ENCODE assay signal across 11 mouse cellular contexts in genomic region chr6:86586070-86586469, GRCm38 (mm10). TPM values are rescaled to one million over a fixed set of nuclear protein-coding genes. Genes with fewer than 3 reads are reported as not detected.
DNase-seq lines count a peak whose midpoint lies in the region; ATAC-seq and TF ChIP-seq lines count a peak whose summit lies in the region.
"Had no signal": no experiment of that assay in that cellular context is flagged by ENCODE, and none has a peak within 500 bp of the region (broad histone marks: within the 10 kb centered on the region; RNA-seq: fewer than 3 reads in every experiment).

No protein-coding gene starts in this region.

- H3K79me2 ChIP-seq in macrophage (ENCODE audit: inconsistent target), result no peaks in the 10 kb centered on the region

- peaks cover 30% of the 10 kb centered on the region for H3K4me1 ChIP-seq in heart, embryonic 15.5 days (replicated peaks)
- peaks cover 38% of the 10 kb centered on the region for H3K4me1 ChIP-seq in bone marrow macrophage, adult 2 months (ENCODE audit: control insufficient read depth, insufficient read depth, low read length)

- no peaks in the 10 kb centered on the region for H3K27me3 ChIP-seq in heart, embryonic 15.5 days

- no peak overlapping the region for H3K4me3 ChIP-seq in heart, embryonic 15.5 days
- H3K4me3 ChIP-seq in bone marrow macrophage, adult 2 months (ENCODE audit: insufficient read depth, low read length), result no peak overlapping the region
- H3K4me3 ChIP-seq in macrophage (ENCODE audit: inconsistent target), result no peak overlapping the region

- 60% methylated on average over 5 of the region's 5 CpGs for WGBS in heart, embryonic 15.5 days
- whole genome bisulfite sequencing in macrophage (ENCODE audit: missing documents), result 78% methylated on average over 5 of the region's 5 CpGs

- TF ChIP-seq CTCF in bone marrow macrophage, adult 2 months (IDR thresholded peaks at IDR 0.05; ENCODE audit: low read depth, low read length), result no peak

- H3K9ac ChIP-seq in heart, embryonic 15.5 days, result no peak overlapping the region
- H3K9ac ChIP-seq: lung, embryonic 14.5 days had no signal

- DNase-seq in cerebellum, adult 9-10 months, result peak; percentile 51
- no peak for DNase-seq in cerebellum, postnatal 4 days (ENCODE audit: low spot score in 2 of 2)
- no peak for DNase-seq in heart, adult 18-20 months
- no peak for DNase-seq in left cerebral cortex, adult 11 months (ENCODE audit: low spot score)
- DNase-seq in c-Kit-positive CD71-positive TER-119-positive erythroid progenitor cells, embryonic 14.5 days (ENCODE audit: low spot score), result no peak
- DNase-seq: gastrocnemius, postnatal 25 days; kidney, postnatal 14 days; lung, embryonic 14.5 days had no signal

- no peak for ATAC-seq in heart, embryonic 15.5 days (replicated peaks; ENCODE audit: insufficient number of reproducible peaks, insufficient read depth, low FRiP score, low read depth)

- H3K27ac ChIP-seq in heart, embryonic 15.5 days, result peak overlapping the region; percentile 94
- H3K27ac ChIP-seq in bone marrow macrophage, adult 2 months (ENCODE audit: insufficient read depth, low read depth, low read length), result peak overlapping the region; percentile 95
- H3K27ac ChIP-seq in macrophage, result peak overlapping the region; percentile 98

- H3K4me2 ChIP-seq in heart, embryonic 15.5 days, result no peak overlapping the region; the same call in 1 of the 2 replicates

- no peaks in the 10 kb centered on the region for H3K9me3 ChIP-seq in heart, embryonic 15.5 days (replicated peaks)

- TF ChIP-seq POLR2A in bone marrow macrophage, adult 2 months (IDR thresholded peaks at IDR 0.05; ENCODE audit: borderline replicate concordance, low read depth, low read length), result no peak

- H3K36me3 ChIP-seq in heart, embryonic 15.5 days, result no peaks in the 10 kb centered on the region
- H3K36me3 ChIP-seq in macrophage (ENCODE audit: inconsistent target), result no peaks in the 10 kb centered on the region

RNA-seq across cellular contexts. Expression of gene Asprv1, which starts 41.9 kb away (rescaled TPM):
- 0.57 and 0.84 TPM in 2 replicates for polyA plus RNA-seq in heart, embryonic 15.5 days (2015; fragmentation: Nextera tagmentation; extraction: Ambion mirVana)
- not detected for total RNA-seq in heart, adult 18-20 months (2021)
- polyA plus RNA-seq in bone marrow macrophage, adult 2 months (2012; ENCODE audit: insufficient read depth, insufficient read length, missing spikeins), result not detected in 2 replicates
- total RNA-seq in macrophage (2018; cell fraction: chromatin; rRNA removed), result 1 to 10 TPM in 7 of 26 experiments, under 1 TPM in 12, not detected in 7; 0.43 to 2.2 (median 0.89) TPM
- under 1 TPM in 14 of 26 experiments, not detected in 12; 0.07 to 0.66 (median 0.19) TPM for total RNA-seq in macrophage (2018; cell fraction: cytosol; rRNA removed)
- 1 to 10 TPM in 7 of 26 experiments, under 1 TPM in 11, not detected in 8; 0.40 to 2.0 (median 0.75) TPM for total RNA-seq in macrophage (2018; cell fraction: nucleus; rRNA removed)
- polyA plus RNA-seq in macrophage (2018), result 0.14 to 0.17 TPM in 2 of 3 replicates, not detected in the other
- total RNA-seq: gastrocnemius, postnatal 25 days had no signal

RNA-seq across cellular contexts. Expression of gene Pcbp1, which starts 59.9 kb away (rescaled TPM):
- 313 and 337 TPM in 2 replicates for polyA plus RNA-seq in heart, embryonic 15.5 days (2015; fragmentation: Nextera tagmentation; extraction: Ambion mirVana)
- total RNA-seq in heart, adult 18-20 months (2021), result 100 to 1,000 TPM; 142 to 150 TPM
- 177 and 185 TPM in 2 replicates for polyA plus RNA-seq in bone marrow macrophage, adult 2 months (2012; ENCODE audit: insufficient read depth, insufficient read length, missing spikeins)
- total RNA-seq in macrophage (2018; cell fraction: chromatin; rRNA removed), result 10 to 100 TPM; 15.1 to 57.1 (median 29.5) TPM
- total RNA-seq in macrophage (2018; cell fraction: cytosol; rRNA removed), result 100 to 1,000 TPM; 159 to 254 (median 209) TPM
- 100 to 1,000 TPM in 6 of 26 experiments, 10 to 100 TPM in 20; 44.0 to 133 (median 80.2) TPM for total RNA-seq in macrophage (2018; cell fraction: nucleus; rRNA removed)
- polyA plus RNA-seq in macrophage (2018), result 129 to 213 TPM (median 209 TPM) in 3 replicates
